Mouse (Mus musculus) kidney, adult 2 months (tissue): ENCODE measurements around the gene Tfb2m. TPM values are rescaled to one million over a fixed set of nuclear protein-coding genes. Genes with fewer than 3 reads are reported as not detected.
"Not testable (repeated sequence)": the region's sequence is repeated elsewhere in the genome, so short reads cannot be mapped to it uniquely, and the experiment has no call there.

Source experiments
- DNase-seq: peaks from one replicate; pipeline ENCODE4 v3.0.0; 2021
- H3K27ac ChIP-seq: fragments of 200-500 bp; 2 replicates; pipeline ENCODE4 v1.5.1; 2012; ENCODE audit warnings: low read depth, low read length, control low read depth, inconsistent platforms; ENCODE audit not compliant: insufficient read depth
- H3K27me3 ChIP-seq: fragments of 200-500 bp; replicated peaks from 2 replicates; pipeline ENCODE4 v1.6.1; 2012; ENCODE audit warnings: mild to moderate bottlenecking, moderate library complexity, low read length, inconsistent platforms; ENCODE audit not compliant: control insufficient read depth, insufficient read depth
- H3K36me3 ChIP-seq: fragments of 200-500 bp; 2 replicates; pipeline ENCODE4 v1.6.1; 2012; ENCODE audit warnings: mild to moderate bottlenecking, moderate library complexity, low read length, inconsistent platforms; ENCODE audit not compliant: control insufficient read depth, insufficient read depth
- H3K4me1 ChIP-seq: fragments of 200-500 bp; 2 replicates; pipeline ENCODE4 v1.6.1; 2011; ENCODE audit warnings: low read length; ENCODE audit not compliant: control insufficient read depth, insufficient read depth
- H3K4me3 ChIP-seq: fragments of 200-500 bp; 2 replicates; pipeline ENCODE4 v1.5.1; 2011; ENCODE audit warnings: mild to moderate bottlenecking, low read depth, low read length, control low read depth; ENCODE audit not compliant: insufficient read depth
- CTCF ChIP-seq: fragments of 200-500 bp; conservative IDR thresholded peaks from 2 replicates; pipeline ENCODE4 v1.5.1; 2011; ENCODE audit warnings: low read depth, mild to moderate bottlenecking, control low read depth, low read length, moderate library complexity, mixed read lengths; ENCODE audit not compliant: insufficient read depth, insufficient read length
- POLR2A ChIP-seq: fragments of 200-500 bp; IDR thresholded peaks from one replicate; pipeline ENCODE4 v1.6.1; 2011; ENCODE audit warnings: low read depth, low read length, control low read depth
- WGBS: fragments of 180-500 bp; shearing (Covaris S2); methylation state at CpG from one replicate; pipeline ENCODE4 v1.1.7; 2018; 5-methylcytosine and 5-hydroxymethylcytosine counted together
- polyA plus RNA-seq: library from polyadenylated mRNA; depleted of rRNA; stranded (reverse); fragments of >200 nt; gene quantifications from 2 replicates; pipeline ENCODE4 v1.2.3, GENCODE M21; 2012; rRNA removed

Gene Tfb2m
- 14.9 and 18.8 TPM in 2 replicates for polyA plus RNA-seq

DNA sequence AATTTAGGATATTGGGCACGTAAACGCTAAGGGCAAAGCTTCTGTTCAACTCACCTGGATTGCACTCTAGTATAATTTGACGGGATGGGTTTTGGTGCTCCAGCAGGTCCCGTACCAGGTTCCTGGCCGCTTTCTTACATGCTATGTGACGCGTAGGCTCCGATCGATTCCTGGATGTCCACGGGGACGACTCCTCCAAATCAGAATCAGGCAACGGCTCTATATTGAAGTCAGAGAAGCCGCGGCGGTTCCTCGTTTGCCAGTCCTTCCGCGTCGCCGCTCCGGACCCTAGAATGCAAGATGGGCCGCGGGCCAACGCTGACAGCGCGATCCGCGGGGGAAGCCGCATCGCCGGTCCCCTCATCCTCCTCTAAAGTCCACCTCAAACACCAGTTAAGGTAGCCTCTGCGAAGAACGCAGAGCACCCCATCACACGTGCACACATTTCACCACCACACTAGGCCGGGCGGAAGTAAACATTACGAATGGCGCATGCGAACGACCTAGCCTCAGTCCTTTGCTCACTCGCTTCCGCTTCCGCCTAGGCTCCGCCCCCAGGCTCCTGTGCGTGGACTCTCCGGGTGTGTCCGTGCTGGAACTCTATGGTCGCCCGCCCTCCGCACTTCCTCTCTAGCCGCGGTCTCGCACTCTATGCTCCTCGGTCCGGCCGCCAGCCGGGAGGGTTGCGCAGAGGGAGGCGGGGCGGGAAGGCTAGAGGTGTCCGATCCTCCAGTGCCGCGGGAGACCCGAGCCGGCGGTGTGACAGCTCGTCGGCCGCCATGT, at the start of gene Tfb2m, which contains the start of gene Cnst:
Gene Tfb2m (minus strand): TSS at position 500 of the 783 bp plus-strand sequence.
Gene Cnst (plus strand): TSS at position 603 of the 783 bp plus-strand sequence.
- WGBS = under 1% methylated on average over 69 of the region's 69 CpGs
- H3K4me3 ChIP-seq = peak within 1 kb of the TSS; percentile 83
- peak; percentile 100 for DNase-seq
- H3K27me3 ChIP-seq, H3K36me3 ChIP-seq: not testable (repeated sequence)
- H3K27ac ChIP-seq = peak within 1 kb of the TSS; percentile 78
- peaks cover 11% of the 10 kb centered on the region; the same call in 1 of the 2 replicates for H3K4me1 ChIP-seq

DNA sequence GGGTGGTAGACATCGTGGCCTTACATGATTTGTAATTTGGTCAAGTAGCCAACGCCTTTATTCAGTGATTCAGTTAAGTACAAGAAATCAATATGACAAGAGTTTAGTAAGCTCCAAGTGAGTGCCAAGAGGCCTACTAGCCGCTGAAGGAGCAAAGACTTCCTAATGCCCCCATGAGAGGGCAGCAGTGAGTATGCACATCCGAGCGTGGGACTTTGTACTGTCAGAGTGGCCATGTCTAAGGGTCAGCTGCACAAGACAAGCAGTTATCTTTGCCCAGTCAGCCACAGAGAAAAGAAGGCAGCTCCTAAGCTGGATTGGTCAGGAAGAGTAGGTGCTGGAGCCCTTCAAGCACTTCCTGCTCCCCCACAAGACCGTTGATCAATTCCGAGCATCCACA, 46.9 kb upstream of the Tfb2m start:
- Histone ChIP-seq H3K27me3 (no peaks in the 10 kb centered on the region), H3K4me3 (no peak overlapping the region), H3K36me3 (no peaks in the 10 kb centered on the region), H3K27ac (no peak overlapping the region), H3K4me1 (peaks cover 3% of the 10 kb centered on the region; the same call in 1 of the 2 replicates)
- peak; percentile 63 for DNase-seq
- TF ChIP-seq CTCF = peak; percentile 66
- TF ChIP-seq POLR2A = no peak
- 79% methylated on average over 7 of the region's 7 CpGs for WGBS

DNA sequence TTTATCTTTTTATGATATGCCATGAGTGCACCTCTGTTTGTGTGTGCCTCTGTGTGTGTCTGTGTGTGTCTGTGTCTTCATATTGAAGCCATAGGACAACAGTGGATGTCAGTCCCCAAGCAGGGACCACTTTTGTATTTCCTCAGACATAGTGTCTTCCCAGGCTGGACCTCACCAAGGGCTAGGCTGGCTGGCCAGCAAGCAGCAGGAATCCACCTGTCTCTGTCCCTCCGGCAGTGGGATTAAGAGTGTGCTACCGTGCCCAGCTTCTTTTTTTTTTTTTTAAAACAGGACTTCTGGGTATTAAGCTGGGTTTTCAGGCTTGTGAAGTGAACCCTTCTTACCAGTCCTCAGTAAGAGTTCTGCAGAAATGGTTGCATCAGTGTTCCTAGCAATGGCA, 46.1 kb upstream of the Tfb2m start:
- Histone ChIP-seq H3K4me3 (no peak overlapping the region), H3K4me1 (peaks cover 10% of the 10 kb centered on the region), H3K27ac (no peak overlapping the region), H3K27me3 (no peaks in the 10 kb centered on the region), H3K36me3 (no peaks in the 10 kb centered on the region)
- no peak for DNase-seq
- TF ChIP-seq CTCF (no peak), POLR2A (no peak)
- 97% methylated on average over 2 of the region's 2 CpGs for WGBS

GRCm38 (mm10) chr1:179591639-179592038, 45.6 kb upstream of the Tfb2m start:
- WGBS = 74% methylated on average over 12 of the region's 12 CpGs
- no peaks in the 10 kb centered on the region for H3K27me3 ChIP-seq

GRCm38 (mm10) chr1:179588230-179588629, 42.2 kb upstream of the Tfb2m start:
- WGBS = 69% methylated on average over 4 of the region's 4 CpGs
- no peak for TF ChIP-seq CTCF
- TF ChIP-seq POLR2A = no peak

More at GRCm38 (mm10) chr1:179591639-179592038, 45.6 kb upstream of the Tfb2m start:
- no peak for DNase-seq
- Histone ChIP-seq H3K27ac (no peak overlapping the region), H3K36me3 (no peaks in the 10 kb centered on the region), H3K4me3 (no peak overlapping the region), H3K4me1 (peaks cover 15% of the 10 kb centered on the region)
- no peak for TF ChIP-seq CTCF
- no peak for TF ChIP-seq POLR2A

DNA sequence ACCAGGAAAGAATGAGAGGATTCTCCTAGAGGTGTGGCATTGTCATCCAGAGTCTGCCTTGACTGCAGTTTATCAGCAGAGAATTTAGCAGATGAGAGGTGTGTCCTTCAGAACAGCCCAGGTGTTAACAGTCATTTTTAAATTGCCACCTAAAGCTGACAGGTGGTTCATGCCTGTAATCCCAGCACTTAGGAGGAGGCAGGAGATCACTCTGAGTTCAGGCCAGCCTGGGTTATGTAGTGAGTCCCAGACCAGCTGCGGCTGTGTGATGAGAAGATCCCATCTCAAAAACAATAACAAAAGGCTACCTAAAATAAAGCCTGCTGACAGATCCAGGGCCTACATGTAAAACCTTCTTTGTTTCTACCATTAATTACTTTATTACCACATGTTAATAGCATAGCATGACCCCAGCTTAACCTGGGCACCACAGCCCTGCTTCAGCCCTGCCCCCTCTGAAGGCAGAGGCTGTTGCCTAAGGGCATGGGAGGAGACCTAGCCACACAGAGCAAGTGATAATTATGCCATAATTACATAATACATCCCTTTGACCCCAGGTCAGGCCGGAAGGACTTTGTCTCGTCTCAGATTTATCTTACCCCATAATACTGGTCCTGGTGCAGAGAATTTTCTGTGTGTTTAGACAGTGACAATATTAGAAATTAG, 40.5 kb upstream of the Tfb2m start:
- peak; percentile 47 for DNase-seq
- peaks cover 23% of the 10 kb centered on the region for H3K4me1 ChIP-seq
- H3K36me3 ChIP-seq = no peaks in the 10 kb centered on the region
- 43% methylated on average over 3 of the region's 3 CpGs for WGBS
- no peaks in the 10 kb centered on the region for H3K27me3 ChIP-seq
- no peak overlapping the region for H3K27ac ChIP-seq
- no peak overlapping the region for H3K4me3 ChIP-seq
- TF ChIP-seq CTCF = no peak

More at GRCm38 (mm10) chr1:179588230-179588629, 42.2 kb upstream of the Tfb2m start:
- H3K4me1 ChIP-seq = peaks cover 23% of the 10 kb centered on the region
- no peaks in the 10 kb centered on the region for H3K27me3 ChIP-seq
- DNase-seq = no peak
- no peak overlapping the region for H3K4me3 ChIP-seq
- no peak overlapping the region for H3K27ac ChIP-seq
- H3K36me3 ChIP-seq = no peaks in the 10 kb centered on the region

- Histone ChIP-seq H3K27ac (no peak overlapping the region), H3K27me3 (no peaks in the 10 kb centered on the region), H3K36me3 (no peaks in the 10 kb centered on the region), H3K4me1 (peaks cover 23% of the 10 kb centered on the region), H3K4me3 (no peak overlapping the region)
- no peak for TF ChIP-seq CTCF
- no peak for TF ChIP-seq POLR2A
- whole genome bisulfite sequencing = 63% methylated on average over 8 of the region's 9 CpGs
- DNase-seq = no peak
These were observed 39.6 kb upstream of the Tfb2m start for GRCm38 (mm10) chr1:179585646-179586045.
